Mouse (Mus musculus): ENCODE measurements around the gene Mtus2.
"Not testable (repeated sequence)": the region's sequence is repeated elsewhere in the genome, so short reads cannot be mapped to it uniquely, and the experiment has no call there.

GRCm38 (mm10) chr5:148176539-148176938 is 219.4 kb downstream of the Mtus2 start:
- TF ChIP-seq CTCF, EP300 (IDR thresholded peaks at IDR 0.05; ENCODE audit: low read depth): not testable (repeated sequence)

All from liver, postnatal 0 days (tissue).